Mouse (Mus musculus): ENCODE data around the gene Eno1.

- TF ChIP-seq CTCF (IDR thresholded peaks at IDR 0.05; ENCODE audit: borderline replicate concordance, insufficient read depth, low read length) (no peak), POLR2A (IDR thresholded peaks at IDR 0.05; ENCODE audit: low read depth, low read length) (no peak)
These were observed 28.9 kb downstream of the Eno1 start for GRCm38 (mm10) chr4:150265471-150265870.
